8 mouse cellular contexts compared by ENCODE assay signal in the genomic region with DNA sequence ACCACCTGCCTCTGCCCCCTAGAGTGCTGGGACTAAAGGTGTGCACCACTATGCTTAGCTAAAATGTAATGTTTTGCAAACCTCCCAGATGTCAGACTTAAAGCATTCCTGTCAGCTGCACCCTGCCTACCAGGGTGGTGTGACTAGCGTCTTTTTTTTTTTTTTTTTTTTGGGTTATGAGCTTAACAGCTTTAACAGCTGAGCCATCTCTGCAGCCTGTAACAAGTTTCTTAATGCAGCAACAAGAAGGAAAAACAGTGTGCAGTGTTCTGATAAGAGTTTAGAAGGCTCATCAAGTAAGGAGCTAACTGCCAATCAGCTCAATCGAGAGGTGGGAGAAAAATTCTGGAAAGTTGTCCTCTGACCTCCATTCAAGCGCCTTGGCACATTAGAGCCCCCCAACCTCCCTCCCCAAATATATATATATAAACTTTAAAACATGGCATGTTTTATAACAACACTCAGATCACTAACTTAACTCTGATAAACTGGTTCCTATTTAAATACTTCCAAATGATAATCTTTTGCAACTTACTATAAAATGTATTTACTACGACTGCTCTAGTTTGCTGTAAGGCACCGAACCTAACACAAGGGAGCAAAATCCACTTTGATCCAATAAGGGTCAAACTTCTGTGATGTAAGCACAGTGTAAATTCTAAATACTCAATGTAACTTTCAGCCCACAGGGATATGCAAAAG. TPM values are rescaled to one million over a fixed set of nuclear protein-coding genes. Genes with fewer than 3 reads are reported as not detected.
DNase-seq lines count a peak whose midpoint lies in the region; ATAC-seq and TF ChIP-seq lines count a peak whose summit lies in the region.

No protein-coding gene starts in this region.

- H3K9me3 ChIP-seq in kidney, embryonic 16.5 days (ENCODE audit: low read length): no peaks in the 10 kb centered on the region
- no peaks in the 10 kb centered on the region for H3K9me3 ChIP-seq in embryonic facial prominence, embryonic 11.5 days (replicated peaks; ENCODE audit: control insufficient read depth, low read length)
- H3K9me3 ChIP-seq in intestine, embryonic 16.5 days (ENCODE audit: control insufficient read depth, low read length): no peaks in the 10 kb centered on the region

- 0 out of 2 replicates have a peak overlapping the region, but pooled peaks have one; percentile 92 for H3K27ac ChIP-seq in kidney, embryonic 16.5 days (ENCODE audit: low read length)
- H3K27ac ChIP-seq in embryonic facial prominence, embryonic 11.5 days (replicated peaks; ENCODE audit: low read depth, low read length): no peak overlapping the region
- peak overlapping the region; percentile 92 for H3K27ac ChIP-seq in intestine, embryonic 16.5 days (ENCODE audit: low read length)

- peaks cover 19% of the 10 kb centered on the region for H3K36me3 ChIP-seq in kidney, embryonic 16.5 days (ENCODE audit: insufficient read depth, low read length)
- no peaks in the 10 kb centered on the region; the same call in 1 of the 2 replicates for H3K36me3 ChIP-seq in embryonic facial prominence, embryonic 11.5 days (replicated peaks; ENCODE audit: control insufficient read depth, insufficient read depth, low read depth, low read length)
- H3K36me3 ChIP-seq in intestine, embryonic 16.5 days (ENCODE audit: control insufficient read depth, insufficient read depth, low read length): peaks cover 9% of the 10 kb centered on the region; the same call in 1 of the 2 replicates
- H3K36me3 ChIP-seq in myocyte (ENCODE audit: control insufficient read depth, insufficient read depth): peaks cover 8% of the 10 kb centered on the region

- peaks cover 41% of the 10 kb centered on the region for H3K79me2 ChIP-seq in myocyte (ENCODE audit: control insufficient read depth, insufficient read depth)

- peak overlapping the region; percentile 94 for H3K4me3 ChIP-seq in kidney, embryonic 16.5 days (ENCODE audit: low read length)
- peak overlapping the region; percentile 95 for H3K4me3 ChIP-seq in embryonic facial prominence, embryonic 11.5 days (ENCODE audit: low read depth, low read length)
- peak overlapping the region; percentile 87 for H3K4me3 ChIP-seq in intestine, embryonic 16.5 days (ENCODE audit: low read length)
- peak overlapping the region; percentile 56 for H3K4me3 ChIP-seq in myocyte

- WGBS in kidney, embryonic 16.5 days: 37% methylated on average over 5 of the region's 5 CpGs
- 66% methylated on average over 5 of the region's 5 CpGs for WGBS in embryonic facial prominence, embryonic 11.5 days
- 40% methylated on average over 5 of the region's 5 CpGs for WGBS in intestine, embryonic 16.5 days

- H3ac ChIP-seq in myocyte (ENCODE audit: control insufficient read depth, insufficient read length): no peak overlapping the region

- no peak for DNase-seq in kidney, adult 9 months
- DNase-seq in embryonic facial prominence, embryonic 11.5 days (ENCODE audit: low spot score): no peak
- DNase-seq in right cerebral cortex, postnatal 14 days: no peak
- no peak for DNase-seq in ovary, postnatal 14 days (ENCODE audit: low spot score)
- DNase-seq in thymus, postnatal 36 days: no peak

- ATAC-seq in kidney, embryonic 16.5 days (ENCODE audit: low FRiP score, low TSS enrichment): no peak
- ATAC-seq in embryonic facial prominence, embryonic 11.5 days (replicated peaks; ENCODE audit: insufficient number of reproducible peaks, low FRiP score, low TSS enrichment, low read depth): no peak
- no peak for ATAC-seq in intestine, embryonic 16.5 days

- peaks cover 29% of the 10 kb centered on the region for H3K4me1 ChIP-seq in kidney, embryonic 16.5 days (ENCODE audit: insufficient read depth, low read length)
- no peaks in the 10 kb centered on the region for H3K4me1 ChIP-seq in embryonic facial prominence, embryonic 11.5 days (ENCODE audit: control insufficient read depth, insufficient read depth, low read length)
- H3K4me1 ChIP-seq in intestine, embryonic 16.5 days (ENCODE audit: control insufficient read depth, insufficient read depth, low read length): peaks cover 29% of the 10 kb centered on the region

- no peak for TF ChIP-seq POLR2A in myocyte (IDR thresholded peaks at IDR 0.05; ENCODE audit: insufficient read length, low read depth)

- peak overlapping the region; percentile 99 for H3K9ac ChIP-seq in kidney, embryonic 16.5 days (replicated peaks; ENCODE audit: low read length)
- peak overlapping the region; percentile 98; the same call in 1 of the 2 replicates for H3K9ac ChIP-seq in embryonic facial prominence, embryonic 11.5 days (replicated peaks; ENCODE audit: low read length)
- H3K9ac ChIP-seq in intestine, embryonic 16.5 days (ENCODE audit: low read depth, low read length): peak overlapping the region; percentile 94; the same call in 1 of the 2 replicates

- peak overlapping the region; percentile 86 for H3K4me2 ChIP-seq in kidney, embryonic 16.5 days (replicated peaks; ENCODE audit: low read depth, low read length)
- H3K4me2 ChIP-seq in embryonic facial prominence, embryonic 11.5 days (ENCODE audit: low read depth, low read length): peak overlapping the region; percentile 73
- H3K4me2 ChIP-seq in intestine, embryonic 16.5 days (ENCODE audit: low read depth, low read length): peak overlapping the region; percentile 94
- H3K4me2 ChIP-seq in myocyte (ENCODE audit: low read depth): peak overlapping the region; percentile 90

- H3K27me3 ChIP-seq in kidney, embryonic 16.5 days (ENCODE audit: insufficient read depth, low read length): no peaks in the 10 kb centered on the region
- H3K27me3 ChIP-seq in embryonic facial prominence, embryonic 11.5 days (ENCODE audit: control insufficient read depth, insufficient read depth, low read length): no peaks in the 10 kb centered on the region
- no peaks in the 10 kb centered on the region for H3K27me3 ChIP-seq in intestine, embryonic 16.5 days (replicated peaks; ENCODE audit: control insufficient read depth, insufficient read depth, low read length)
- no peaks in the 10 kb centered on the region for H3K27me3 ChIP-seq in myocyte (ENCODE audit: control insufficient read depth, insufficient read depth, insufficient read length)

TF ChIP-seq in myocyte, 11 proteins besides CTCF, POLR2A, EP300 and RAD21:
- no peak for TF ChIP-seq TCF12 (IDR thresholded peaks at IDR 0.05; ENCODE audit: insufficient read depth, poor library complexity, severe bottlenecking)
- no peak for TF ChIP-seq USF1 (IDR thresholded peaks at IDR 0.05; ENCODE audit: low read depth)
- TF ChIP-seq CEBPB (IDR thresholded peaks at IDR 0.05; ENCODE audit: insufficient read depth, poor library complexity, severe bottlenecking): no peak
- TF ChIP-seq MYOD1 (IDR thresholded peaks at IDR 0.05; ENCODE audit: control insufficient read depth in 1 of 3, insufficient read length in 2 of 3, low read depth in 2 of 3): no peak
- TF ChIP-seq E2F4 (IDR thresholded peaks at IDR 0.05; ENCODE audit: insufficient read depth): no peak
- no peak for TF ChIP-seq REST (IDR thresholded peaks at IDR 0.05; ENCODE audit: insufficient read depth, insufficient read length)
- TF ChIP-seq TCF3 (IDR thresholded peaks at IDR 0.05; ENCODE audit: insufficient read length, low read depth): no peak
- TF ChIP-seq SRF (IDR thresholded peaks at IDR 0.05; ENCODE audit: control insufficient read depth, insufficient read length, low read depth): no peak
- no peak for TF ChIP-seq POLR2AphosphoS2 (IDR thresholded peaks at IDR 0.05; ENCODE audit: insufficient read length, low read depth)
- no peak for TF ChIP-seq MAX (IDR thresholded peaks at IDR 0.05; ENCODE audit: low read depth)
- no peak for TF ChIP-seq MYOG (IDR thresholded peaks at IDR 0.05; ENCODE audit: control insufficient read depth in 1 of 3, insufficient read depth in 1 of 3, insufficient read length in 2 of 3, low read depth in 2 of 3)
TF ChIP-seq in myocyte: peak in this region for 0.

RNA-seq across cellular contexts. Expression of a gene that starts 1.4 kb away (rescaled TPM):
- polyA plus RNA-seq in kidney, embryonic 16.5 days (2015; fragmentation: Nextera tagmentation; extraction: Ambion mirVana): 70.6 and 81.9 TPM in 2 replicates
- 72.1 and 78.6 TPM in 2 replicates for polyA plus RNA-seq in embryonic facial prominence, embryonic 11.5 days (2014; fragmentation: Nextera tagmentation; extraction: Ambion mirVana)
- 50.3 and 55.5 TPM in 2 replicates for polyA plus RNA-seq in intestine, embryonic 16.5 days (2015; fragmentation: Nextera tagmentation; extraction: Ambion mirVana)
- 39.9 TPM for polyA plus RNA-seq in myocyte (2012; fragmentation: generic; extraction: Trizol)
